Mouse (Mus musculus) stomach, embryonic 15.5 days (tissue): ENCODE data around the gene Idh3a. TPM values are rescaled to one million over a fixed set of nuclear protein-coding genes. Genes with fewer than 3 reads are reported as not detected.
A peak's percentile ranks its signal among the peaks of the same experiment; 100 is the strongest.
"Not testable (repeated sequence)": the region's sequence is repeated elsewhere in the genome, so short reads cannot be mapped to it uniquely, and the experiment has no call there.

Source experiments
- ATAC-seq: fragments of 200-750 bp; cut with Nextera tagmentation; 2 replicates; pipeline ENCODE4 v1.8.0; 2017; ENCODE audit warnings: low read depth, moderate number of reproducible peaks, moderate TSS enrichment; ENCODE audit not compliant: insufficient read depth, low FRiP score
- H3K27ac ChIP-seq: fragments of 300-500 bp; sonication (generic); 2 replicates; pipeline ENCODE4 v1.5.1; 2015; ENCODE audit warnings: mild to moderate bottlenecking, inconsistent platforms
- H3K27me3 ChIP-seq: fragments of 300-500 bp; sonication (generic); replicated peaks from 2 replicates; pipeline ENCODE4 v1.6.1; 2015; ENCODE audit warnings: inconsistent platforms
- H3K36me3 ChIP-seq: fragments of 300-500 bp; sonication (generic); 2 replicates; pipeline ENCODE4 v1.6.1; 2015; ENCODE audit warnings: inconsistent platforms
- H3K4me1 ChIP-seq: fragments of 300-500 bp; sonication (generic); 2 replicates; pipeline ENCODE4 v1.6.1; 2015; ENCODE audit warnings: inconsistent platforms
- H3K4me2 ChIP-seq: fragments of 300-500 bp; sonication (generic); 2 replicates; pipeline ENCODE4 v1.6.1; 2015; ENCODE audit warnings: mild to moderate bottlenecking, inconsistent platforms
- H3K4me3 ChIP-seq: fragments of 300-500 bp; sonication (generic); replicated peaks from 2 replicates; pipeline ENCODE4 v1.5.1; 2015; ENCODE audit warnings: inconsistent platforms
- H3K9ac ChIP-seq: fragments of 300-500 bp; sonication (generic); 2 replicates; pipeline ENCODE4 v1.6.1; 2015; ENCODE audit warnings: inconsistent platforms
- H3K9me3 ChIP-seq: fragments of 300-500 bp; sonication (generic); 2 replicates; pipeline ENCODE4 v1.6.1; 2016; ENCODE audit warnings: inconsistent platforms
- WGBS: fragments of 180-500 bp; shearing (Covaris S2); methylation state at CpG from one replicate; pipeline ENCODE4 v1.1.7; 2015; 5-methylcytosine and 5-hydroxymethylcytosine counted together
- polyA plus RNA-seq: library from polyadenylated mRNA; unstranded; fragments of >200 nt; fragmentation: Nextera tagmentation; extraction: Ambion mirVana; gene quantifications from 2 replicates; pipeline ENCODE4 v1.2.1, GENCODE M21; 2015

The Idh3a gene
- polyA plus RNA-seq, 1 experiment from 2014 or later = 128 TPM

- no peaks in the 10 kb centered on the region for H3K36me3 ChIP-seq
- no peak for ATAC-seq
- H3K27ac ChIP-seq = no peak overlapping the region
- no peak overlapping the region for H3K4me3 ChIP-seq
- H3K9me3 ChIP-seq = no peaks in the 10 kb centered on the region
- H3K4me1 ChIP-seq = peaks cover 7% of the 10 kb centered on the region; the same call in 1 of the 2 replicates
- no peak overlapping the region for H3K9ac ChIP-seq
- 75% methylated on average over 8 of the region's 8 CpGs for WGBS
- no peaks in the 10 kb centered on the region for H3K27me3 ChIP-seq
- no peak overlapping the region for H3K4me2 ChIP-seq
These were observed 27.4 kb upstream of the Idh3a start for GRCm38 (mm10) chr9:54558731-54559130.

DNA sequence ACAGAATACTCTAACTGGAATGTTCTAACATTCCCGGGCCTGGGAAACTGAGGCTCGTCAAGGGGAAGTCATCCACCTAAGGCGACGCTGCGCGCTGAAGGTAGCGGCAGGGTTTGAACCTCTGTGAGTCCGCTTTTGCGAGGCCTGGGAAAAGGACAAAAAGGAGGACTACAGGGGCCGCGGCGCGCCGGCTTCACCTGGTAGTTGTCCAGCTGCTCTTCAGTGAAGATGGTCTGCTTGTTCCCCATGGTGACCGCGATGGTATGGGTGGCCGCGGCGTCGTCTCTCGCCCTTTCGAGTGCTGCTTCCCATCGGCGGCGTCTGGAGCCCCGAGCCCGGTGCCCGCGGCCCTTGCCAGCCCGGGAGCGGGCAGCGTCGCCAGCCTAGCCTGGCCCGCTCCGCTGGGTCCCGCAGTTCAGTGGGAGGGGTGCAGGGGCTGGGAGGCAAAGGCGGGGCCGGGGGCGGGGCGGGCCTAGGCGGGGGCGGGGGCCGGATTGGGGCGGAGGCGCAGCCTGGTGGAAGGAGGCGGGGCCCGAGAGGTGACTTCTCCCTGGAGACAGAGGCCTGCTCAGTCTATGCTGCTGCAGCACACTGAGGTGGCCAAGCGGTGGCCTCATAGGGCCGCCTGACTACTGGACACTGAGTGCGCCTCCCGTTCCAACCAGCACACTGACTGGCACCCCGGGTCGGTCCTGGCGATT lies 26.2 kb upstream of the Idh3a start, which contains the start of gene Cib2:
Cib2 (minus strand) TSS at position 448 of the 701 bp plus-strand sequence.
- WGBS = 2% methylated on average over 54 of the region's 54 CpGs
- Histone ChIP-seq H3K36me3 (no peaks in the 10 kb centered on the region), H3K9me3 (no peaks in the 10 kb centered on the region)

DNA sequence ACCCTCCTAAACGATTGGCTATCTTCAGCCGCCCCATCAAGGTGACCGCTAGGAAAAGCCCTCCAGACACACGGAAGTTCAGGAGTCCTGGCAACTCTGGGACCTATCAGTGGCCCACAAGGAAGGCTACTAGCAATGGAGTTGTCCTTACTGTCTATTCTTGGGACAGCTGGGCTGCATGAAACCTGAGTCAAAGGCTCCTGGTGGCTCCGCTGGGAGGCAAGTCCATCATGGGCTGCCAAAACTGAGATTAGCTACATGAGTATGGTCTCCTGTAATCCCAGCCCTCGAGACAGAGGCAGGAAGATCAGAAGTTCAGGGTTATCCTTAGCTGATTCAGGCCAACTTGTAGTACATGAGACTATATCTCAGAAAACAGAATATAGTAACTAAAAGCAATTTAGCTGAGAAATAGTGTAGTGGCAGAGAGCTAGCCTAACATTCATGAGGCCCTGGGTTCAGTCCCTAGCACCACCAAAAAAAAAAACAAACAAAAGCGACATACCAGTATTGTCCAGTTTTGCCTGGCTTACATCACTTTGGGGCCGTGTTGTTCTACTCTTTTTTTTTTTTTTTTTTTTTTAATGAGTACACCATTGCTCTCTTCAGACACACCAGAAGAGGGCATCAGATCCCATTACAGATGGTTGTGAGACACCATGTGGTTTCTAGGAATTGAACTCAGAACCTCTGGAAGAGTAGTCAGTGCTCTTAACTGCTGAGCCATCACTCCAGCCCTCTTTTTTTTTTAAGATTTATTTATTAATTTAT lies 25.1 kb upstream of the Idh3a start:
- no peak overlapping the region for H3K27ac ChIP-seq
- no peak overlapping the region for H3K9ac ChIP-seq
- peaks cover 7% of the 10 kb centered on the region; the same call in 1 of the 2 replicates for H3K4me1 ChIP-seq
- H3K36me3 ChIP-seq = no peaks in the 10 kb centered on the region
- H3K4me2 ChIP-seq = no peak overlapping the region
- no peaks in the 10 kb centered on the region for H3K27me3 ChIP-seq
- H3K9me3 ChIP-seq = no peaks in the 10 kb centered on the region
- H3K4me3 ChIP-seq = no peak overlapping the region
- no peak for ATAC-seq
- 87% methylated on average over 8 of the region's 8 CpGs for WGBS

More for the DNA sequence above, 26.2 kb upstream of the Idh3a start, which contains the start of gene Cib2:
- Histone ChIP-seq H3K9ac (peak within 1 kb of the TSS; percentile 6; the same call in 1 of the 2 replicates), H3K27ac (no peak within 1 kb of the TSS), H3K27me3 (no peaks in the 10 kb centered on the region), H3K4me2 (peak within 1 kb of the TSS; percentile 96), H3K4me3 (peak within 1 kb of the TSS; percentile 63), H3K4me1 (peaks cover 7% of the 10 kb centered on the region; the same call in 1 of the 2 replicates)
- peak; percentile 96 for ATAC-seq

DNA sequence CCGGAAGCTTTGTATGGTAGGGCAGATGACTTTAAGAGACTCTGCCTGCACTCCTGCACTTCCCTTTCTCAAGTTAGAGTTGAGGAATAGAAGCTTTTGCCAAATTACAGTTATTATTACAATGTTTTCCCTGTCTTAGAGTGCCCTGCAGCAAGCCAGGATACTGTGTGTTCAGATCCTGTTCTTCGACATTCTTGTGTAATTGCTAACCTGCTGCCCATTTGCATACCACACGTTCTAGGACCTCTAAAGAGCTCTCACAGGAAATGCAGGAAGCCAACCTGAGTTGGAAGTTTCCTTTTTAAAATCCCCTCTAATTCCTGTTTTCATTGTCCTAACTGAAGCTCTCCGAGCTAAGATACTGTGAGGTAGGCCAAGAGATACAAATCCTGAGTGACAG lies 19.2 kb upstream of the Idh3a start:
- Histone ChIP-seq H3K9ac (no peak overlapping the region), H3K4me3 (no peak overlapping the region), H3K4me1 (no peaks in the 10 kb centered on the region), H3K27ac (no peak overlapping the region; the same call in 1 of the 2 replicates), H3K27me3 (no peaks in the 10 kb centered on the region), H3K36me3 (no peaks in the 10 kb centered on the region), H3K9me3 (no peaks in the 10 kb centered on the region), H3K4me2 (no peak overlapping the region)
- WGBS = 53% methylated on average over 4 of the region's 4 CpGs
- no peak; the same call in 1 of the 2 replicates for ATAC-seq

- Histone ChIP-seq H3K27ac (no peak overlapping the region), H3K4me3 (no peak overlapping the region), H3K4me2 (no peak overlapping the region), H3K36me3 (no peaks in the 10 kb centered on the region), H3K9me3 (no peaks in the 10 kb centered on the region), H3K4me1 (no peaks in the 10 kb centered on the region), H3K27me3 (no peaks in the 10 kb centered on the region), H3K9ac (no peak overlapping the region)
- no peak for ATAC-seq
- WGBS = 47% methylated on average over 2 of the region's 2 CpGs
These were observed 17.4 kb upstream of the Idh3a start for GRCm38 (mm10) chr9:54568732-54569131.

- H3K4me3 ChIP-seq = no peak overlapping the region
- H3K27me3 ChIP-seq = no peaks in the 10 kb centered on the region
- no peak overlapping the region for H3K4me2 ChIP-seq
- H3K9ac ChIP-seq = no peak overlapping the region
- H3K36me3 ChIP-seq = no peaks in the 10 kb centered on the region
- H3K9me3 ChIP-seq = no peaks in the 10 kb centered on the region
- H3K27ac ChIP-seq = no peak overlapping the region
- ATAC-seq = peak; percentile 71
- WGBS = 47% methylated on average over 9 of the region's 9 CpGs
- H3K4me1 ChIP-seq = no peaks in the 10 kb centered on the region
These were observed 14.8 kb upstream of the Idh3a start for GRCm38 (mm10) chr9:54571130-54571839.

GRCm38 (mm10) chr9:54583712-54584111 lies 2.4 kb upstream of the Idh3a start:
- 45% methylated on average over 1 of the region's 1 CpGs for WGBS
- H3K27ac ChIP-seq = no peak overlapping the region
- no peak overlapping the region for H3K4me2 ChIP-seq
- no peaks in the 10 kb centered on the region for H3K27me3 ChIP-seq
- H3K4me3 ChIP-seq = no peak overlapping the region
- H3K4me1 ChIP-seq = 0 out of 2 replicates have a peak, but pooled peaks cover 6% of the 10 kb centered on the region
- H3K36me3 ChIP-seq = no peaks in the 10 kb centered on the region
- no peak for ATAC-seq
- H3K9me3 ChIP-seq = no peaks in the 10 kb centered on the region
- H3K9ac ChIP-seq = no peak overlapping the region

DNA sequence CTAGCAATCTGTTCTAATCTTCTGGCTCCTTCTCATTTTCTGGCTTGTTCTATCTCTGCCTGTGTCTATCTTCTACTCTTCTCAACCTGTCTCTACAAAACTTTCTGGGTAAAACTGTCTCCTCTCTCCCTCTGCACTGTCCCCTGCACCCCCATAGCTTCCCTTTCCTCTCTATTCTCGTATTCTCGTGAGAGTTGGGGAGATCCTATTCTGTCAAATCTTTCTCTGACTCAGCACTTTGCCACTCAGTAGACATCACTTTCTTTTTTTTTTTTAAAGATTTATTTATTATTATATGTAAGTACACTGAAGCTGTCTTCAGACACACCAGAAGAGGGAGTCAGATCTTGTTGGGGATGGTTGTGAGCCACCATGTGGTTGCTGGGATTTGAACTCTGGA lies 2.0 kb upstream of the Idh3a start:
- 71% methylated on average over 2 of the region's 2 CpGs for WGBS
- not testable (repeated sequence) for ATAC-seq, H3K9ac ChIP-seq, H3K4me2 ChIP-seq, H3K36me3 ChIP-seq, H3K27me3 ChIP-seq, H3K4me1 ChIP-seq, H3K27ac ChIP-seq, H3K4me3 ChIP-seq, H3K9me3 ChIP-seq

DNA sequence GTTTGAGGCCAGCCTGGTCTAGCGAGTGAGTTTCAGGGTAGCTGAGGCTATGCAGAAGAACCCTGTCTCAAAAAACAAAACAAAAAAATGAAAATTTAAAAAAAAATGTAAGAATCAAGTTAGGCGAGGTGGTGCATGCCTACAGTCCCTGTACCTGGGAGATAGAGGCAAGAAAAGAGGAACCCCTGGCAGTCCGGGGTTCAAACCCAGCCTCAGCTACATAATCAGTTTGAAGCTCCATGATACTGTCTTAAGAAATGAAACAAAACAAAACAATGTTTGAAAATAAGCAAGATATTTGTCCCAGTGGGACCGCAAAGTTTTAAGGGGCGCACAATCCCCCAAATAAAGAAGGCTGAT lies 315 bp upstream of the Idh3a start:
- peaks cover 2% of the 10 kb centered on the region; the same call in 1 of the 2 replicates for H3K36me3 ChIP-seq
- 29% methylated on average over 5 of the region's 5 CpGs for WGBS
- ATAC-seq = no peak
- H3K27ac ChIP-seq = no peak overlapping the region
- H3K4me3 ChIP-seq = peak overlapping the region; percentile 97
- no peaks in the 10 kb centered on the region for H3K9me3 ChIP-seq
- no peaks in the 10 kb centered on the region for H3K27me3 ChIP-seq
- 0 out of 2 replicates have a peak, but pooled peaks cover 6% of the 10 kb centered on the region for H3K4me1 ChIP-seq
- H3K9ac ChIP-seq = peak overlapping the region; percentile 6; the same call in 1 of the 2 replicates
- H3K4me2 ChIP-seq = peak overlapping the region; percentile 94

DNA sequence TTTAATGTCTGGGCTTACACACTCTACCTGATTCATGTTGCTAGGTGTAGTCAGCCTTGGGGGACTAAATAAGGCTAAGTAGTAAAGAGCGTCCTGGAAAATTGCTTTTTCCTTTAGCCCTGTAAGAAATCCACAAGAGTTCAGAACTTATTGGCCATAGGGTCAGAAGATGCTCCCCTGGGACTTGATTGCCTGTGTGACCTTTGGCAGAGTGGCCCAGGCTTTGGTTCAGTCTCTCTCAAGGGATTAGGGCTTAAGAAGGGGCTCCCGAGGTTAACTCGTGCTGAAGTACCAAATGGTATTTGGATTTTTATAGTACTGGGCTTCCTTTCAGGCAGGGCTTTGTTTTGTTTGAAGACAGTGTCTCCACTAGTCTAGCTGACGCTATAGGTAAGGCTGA lies 1.7 kb downstream of the Idh3a start:
- Histone ChIP-seq H3K36me3 (peaks cover 11% of the 10 kb centered on the region; the same call in 1 of the 2 replicates), H3K4me3 (0 out of 2 replicates have a peak overlapping the region, but pooled peaks have one; percentile 97), H3K9me3 (no peaks in the 10 kb centered on the region), H3K27ac (no peak overlapping the region), H3K4me1 (0 out of 2 replicates have a peak, but pooled peaks cover 6% of the 10 kb centered on the region), H3K4me2 (no peak overlapping the region), H3K27me3 (no peaks in the 10 kb centered on the region), H3K9ac (no peak overlapping the region)
- no peak for ATAC-seq
- 69% methylated on average over 4 of the region's 4 CpGs for WGBS

- not testable (repeated sequence) for H3K9ac ChIP-seq, H3K4me1 ChIP-seq, H3K27ac ChIP-seq, H3K4me2 ChIP-seq, ATAC-seq, H3K27me3 ChIP-seq, H3K4me3 ChIP-seq, H3K9me3 ChIP-seq
- peaks cover 40% of the 10 kb centered on the region for H3K36me3 ChIP-seq
- 81% methylated on average over 4 of the region's 4 CpGs for WGBS
These were observed 7.5 kb downstream of the Idh3a start for GRCm38 (mm10) chr9:54593652-54594051.
